Mouse (Mus musculus) hindbrain, embryonic 16.5 days (tissue): ENCODE measurements around the gene Htt. TPM values are rescaled to one million over a fixed set of nuclear protein-coding genes. Genes with fewer than 3 reads are reported as not detected.
A peak's percentile ranks its signal among the peaks of the same experiment; 100 is the strongest.

ENCODE experiments used
- ATAC-seq: fragments of 200-750 bp; cut with Nextera tagmentation; 2 replicates; pipeline ENCODE4 v1.8.0; 2017; ENCODE audit warnings: moderate TSS enrichment, moderate library complexity
- H3K27ac ChIP-seq: fragments of 300-500 bp; sonication (generic); 2 replicates; pipeline ENCODE4 v1.5.1; 2014; ENCODE audit warnings: low read depth, mild to moderate bottlenecking, control low read depth, low read length, moderate library complexity
- H3K27me3 ChIP-seq: fragments of 300-500 bp; sonication (generic); replicated peaks from 2 replicates; pipeline ENCODE4 v1.6.1; 2014; ENCODE audit warnings: low read length; ENCODE audit not compliant: control insufficient read depth, insufficient read depth
- H3K36me3 ChIP-seq: fragments of 300-500 bp; sonication (generic); 2 replicates; pipeline ENCODE4 v1.6.1; 2014; ENCODE audit warnings: mild to moderate bottlenecking, low read length, moderate library complexity, mixed read lengths; ENCODE audit not compliant: control insufficient read depth, insufficient read depth
- H3K4me1 ChIP-seq: fragments of 300-500 bp; sonication (generic); 2 replicates; pipeline ENCODE4 v1.6.1; 2014; ENCODE audit warnings: low read depth, low read length; ENCODE audit not compliant: control insufficient read depth, insufficient read depth
- H3K4me2 ChIP-seq: fragments of 300-500 bp; sonication (generic); 2 replicates; pipeline ENCODE4 v1.6.1; 2014; ENCODE audit warnings: mild to moderate bottlenecking, low read length, control low read depth, moderate library complexity
- H3K4me3 ChIP-seq: fragments of 300-500 bp; sonication (generic); 2 replicates; pipeline ENCODE4 v1.5.1; 2014; ENCODE audit warnings: mild to moderate bottlenecking, low read length, control low read depth, moderate library complexity
- H3K9ac ChIP-seq: fragments of 300-500 bp; sonication (generic); 2 replicates; pipeline ENCODE4 v1.6.1; 2014; ENCODE audit warnings: low read depth, mild to moderate bottlenecking, control low read depth, low read length, moderate library complexity
- H3K9me3 ChIP-seq: fragments of 300-500 bp; sonication (generic); 2 replicates; pipeline ENCODE4 v1.6.1; 2014; ENCODE audit warnings: mild to moderate bottlenecking, low read length, moderate library complexity; ENCODE audit not compliant: control insufficient read depth
- WGBS: fragments of 180-500 bp; shearing (Covaris S2); extraction: QIAGEN DNeasy Blood & Tissue Kit; methylation state at CpG from one replicate; pipeline ENCODE4 v1.1.7; 2014; 5-methylcytosine and 5-hydroxymethylcytosine counted together
- polyA plus RNA-seq: library from polyadenylated mRNA; unstranded; fragments of >200 nt; fragmentation: Nextera tagmentation; extraction: Ambion mirVana; gene quantifications from 2 replicates; pipeline ENCODE4 v1.2.1, GENCODE M21; 2015

Htt gene
- polyA plus RNA-seq, 1 experiment from 2014 or later = 11.9 TPM

- Histone ChIP-seq H3K4me3 (no peak overlapping the region), H3K9ac (no peak overlapping the region), H3K4me2 (no peak overlapping the region), H3K4me1 (peaks cover 6% of the 10 kb centered on the region), H3K27ac (no peak overlapping the region), H3K36me3 (peaks cover 7% of the 10 kb centered on the region), H3K27me3 (no peaks in the 10 kb centered on the region), H3K9me3 (no peaks in the 10 kb centered on the region)
- no peak for ATAC-seq
- WGBS = 92% methylated on average over 3 of the region's 3 CpGs
Measured at GRCm38 (mm10) chr5:34918785-34919184, 157.2 kb downstream of the Htt start.

DNA sequence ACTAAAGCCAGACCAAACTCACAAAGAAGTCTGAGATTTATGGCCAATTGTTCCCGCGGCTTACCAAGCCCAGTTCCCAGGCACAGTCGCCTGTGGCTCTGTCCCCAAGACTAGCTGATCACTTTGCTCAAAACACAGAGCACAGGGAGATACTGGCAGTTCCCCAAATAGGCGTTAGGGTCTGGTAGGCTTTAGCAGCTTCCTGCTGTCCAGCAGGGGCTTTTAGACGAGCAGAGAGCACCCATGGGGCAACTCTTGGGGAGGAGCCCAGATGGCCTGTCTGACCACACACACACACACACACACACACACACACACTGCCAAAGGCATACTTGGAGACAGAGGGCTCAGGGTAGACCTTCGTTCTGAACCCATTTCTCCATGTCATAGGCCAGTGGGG lies 161.0 kb downstream of the Htt start:
- no peak overlapping the region for H3K4me3 ChIP-seq
- H3K27ac ChIP-seq = no peak overlapping the region
- peaks cover 8% of the 10 kb centered on the region for H3K36me3 ChIP-seq
- H3K27me3 ChIP-seq = no peaks in the 10 kb centered on the region
- no peaks in the 10 kb centered on the region for H3K9me3 ChIP-seq
- H3K4me2 ChIP-seq = no peak overlapping the region
- 49% methylated on average over 6 of the region's 6 CpGs for WGBS
- H3K4me1 ChIP-seq = peaks cover under 1% of the 10 kb centered on the region; the same call in 1 of the 2 replicates
- H3K9ac ChIP-seq = no peak overlapping the region
- ATAC-seq = no peak

DNA sequence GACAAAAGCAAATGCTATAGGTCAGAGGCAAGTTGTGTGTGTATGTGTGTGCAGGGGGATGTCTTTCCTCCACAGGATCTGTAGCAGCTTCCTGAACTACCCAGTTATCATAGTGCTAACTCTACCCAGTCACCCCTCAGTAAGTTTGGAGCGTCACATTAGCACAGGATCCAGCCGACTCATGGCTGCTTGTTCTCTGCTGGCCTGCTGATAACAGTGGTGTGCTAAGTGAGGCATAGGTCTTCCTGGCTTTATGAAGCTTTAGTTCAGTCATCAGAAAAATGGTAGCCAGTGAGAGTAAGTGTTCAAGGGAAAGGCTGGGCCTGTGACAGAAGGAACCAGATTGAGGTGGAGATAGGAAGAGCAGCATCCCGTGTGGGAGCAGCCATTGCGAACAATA lies 162.4 kb downstream of the Htt start:
- Histone ChIP-seq H3K4me1 (no peaks in the 10 kb centered on the region), H3K9ac (no peak overlapping the region), H3K4me2 (no peak overlapping the region), H3K9me3 (no peaks in the 10 kb centered on the region), H3K4me3 (no peak overlapping the region), H3K27me3 (no peaks in the 10 kb centered on the region), H3K27ac (no peak overlapping the region), H3K36me3 (peaks cover 8% of the 10 kb centered on the region)
- 94% methylated on average over 4 of the region's 4 CpGs for WGBS
- ATAC-seq = no peak

- no peak for ATAC-seq
- no peak overlapping the region for H3K4me3 ChIP-seq
- no peaks in the 10 kb centered on the region for H3K9me3 ChIP-seq
- peaks cover 8% of the 10 kb centered on the region for H3K36me3 ChIP-seq
- no peak overlapping the region for H3K9ac ChIP-seq
- no peak overlapping the region for H3K27ac ChIP-seq
- H3K4me1 ChIP-seq = no peaks in the 10 kb centered on the region
- H3K27me3 ChIP-seq = no peaks in the 10 kb centered on the region
- no peak overlapping the region for H3K4me2 ChIP-seq
- WGBS = 90% methylated on average over 7 of the region's 7 CpGs
Measured at GRCm38 (mm10) chr5:34924519-34924918, 163.0 kb downstream of the Htt start.

GRCm38 (mm10) chr5:34927648-34928047 lies 166.1 kb downstream of the Htt start:
- Histone ChIP-seq H3K4me3 (no peak overlapping the region), H3K4me1 (peaks cover 6% of the 10 kb centered on the region), H3K27ac (no peak overlapping the region), H3K9ac (no peak overlapping the region), H3K4me2 (no peak overlapping the region), H3K36me3 (peaks cover 8% of the 10 kb centered on the region), H3K9me3 (no peaks in the 10 kb centered on the region), H3K27me3 (no peaks in the 10 kb centered on the region)
- ATAC-seq = no peak
- 88% methylated on average over 4 of the region's 4 CpGs for WGBS

DNA sequence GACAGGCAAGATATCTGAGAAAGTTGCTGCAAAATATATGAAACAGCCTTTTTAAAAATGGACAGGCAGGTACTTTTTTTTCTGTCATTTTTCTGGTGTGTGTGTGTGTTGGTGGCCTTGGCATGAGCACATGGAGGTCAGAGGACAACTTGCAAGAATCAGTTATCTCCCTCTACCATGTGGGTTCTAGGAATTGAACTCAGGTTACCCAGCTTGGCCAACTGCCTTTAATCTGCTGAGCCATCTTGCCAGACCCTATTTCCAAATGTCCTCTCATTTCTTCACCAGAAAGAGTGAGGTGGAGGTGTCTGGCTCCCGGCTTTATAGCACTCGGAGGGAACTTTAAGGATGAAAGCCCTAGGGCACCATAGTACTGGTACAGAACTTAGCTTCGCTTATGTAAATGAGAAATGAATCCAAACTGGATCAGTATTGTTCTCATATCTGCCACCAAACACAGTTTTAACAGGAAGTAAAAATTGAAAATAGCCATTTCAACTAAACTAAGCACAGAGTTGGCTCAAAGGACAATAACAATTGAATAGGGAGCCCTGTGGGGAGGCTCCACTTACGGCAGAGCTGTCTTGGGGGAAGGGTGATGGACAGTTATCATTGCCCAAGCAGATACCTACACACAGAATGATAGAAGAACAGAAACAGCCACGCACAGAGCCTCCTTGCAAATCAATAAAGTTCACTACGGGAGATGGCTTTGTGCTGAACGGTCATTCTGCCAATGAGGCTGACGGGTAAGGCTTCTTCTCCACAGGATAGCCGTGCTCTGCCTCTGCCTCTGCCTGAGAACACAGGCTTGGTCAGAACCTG lies 168.8 kb downstream of the Htt start:
- H3K4me3 ChIP-seq = no peak overlapping the region
- 54% methylated on average over 9 of the region's 9 CpGs for WGBS
- peak overlapping the region; percentile 21; the same call in 1 of the 2 replicates for H3K27ac ChIP-seq
- no peak overlapping the region for H3K9ac ChIP-seq
- no peak for ATAC-seq
- H3K27me3 ChIP-seq = no peaks in the 10 kb centered on the region
- H3K36me3 ChIP-seq = no peaks in the 10 kb centered on the region; the same call in 1 of the 2 replicates
- peaks cover 6% of the 10 kb centered on the region for H3K4me1 ChIP-seq
- no peaks in the 10 kb centered on the region for H3K9me3 ChIP-seq
- H3K4me2 ChIP-seq = no peak overlapping the region

- H3K27me3 ChIP-seq = no peaks in the 10 kb centered on the region
- peaks cover 6% of the 10 kb centered on the region for H3K4me1 ChIP-seq
- no peaks in the 10 kb centered on the region; the same call in 1 of the 2 replicates for H3K36me3 ChIP-seq
- H3K27ac ChIP-seq = peak overlapping the region; percentile 21; the same call in 1 of the 2 replicates
- H3K4me2 ChIP-seq = no peak overlapping the region
- H3K4me3 ChIP-seq = no peak overlapping the region
- no peaks in the 10 kb centered on the region for H3K9me3 ChIP-seq
- 65% methylated on average over 2 of the region's 2 CpGs for WGBS
- ATAC-seq = no peak
- H3K9ac ChIP-seq = no peak overlapping the region
Measured at GRCm38 (mm10) chr5:34931091-34931490, 169.6 kb downstream of the Htt start.

- H3K9me3 ChIP-seq = no peaks in the 10 kb centered on the region
- peaks cover 6% of the 10 kb centered on the region for H3K4me1 ChIP-seq
- peak overlapping the region; percentile 64 for H3K27ac ChIP-seq
- no peaks in the 10 kb centered on the region for H3K36me3 ChIP-seq
- H3K4me2 ChIP-seq = no peak overlapping the region
- H3K4me3 ChIP-seq = no peak overlapping the region
- WGBS = 40% methylated on average over 11 of the region's 11 CpGs
- H3K27me3 ChIP-seq = no peaks in the 10 kb centered on the region
- ATAC-seq = peak; percentile 69
- H3K9ac ChIP-seq = no peak overlapping the region
Measured at GRCm38 (mm10) chr5:34931516-34932457, 170.2 kb downstream of the Htt start.

GRCm38 (mm10) chr5:34932458-34932806 lies 170.9 kb downstream of the Htt start:
- ATAC-seq = no peak
- H3K4me1 ChIP-seq = peaks cover 6% of the 10 kb centered on the region
- no peak overlapping the region for H3K4me2 ChIP-seq
- no peaks in the 10 kb centered on the region for H3K36me3 ChIP-seq
- no peaks in the 10 kb centered on the region for H3K27me3 ChIP-seq
- H3K9ac ChIP-seq = no peak overlapping the region
- no peak overlapping the region for H3K4me3 ChIP-seq
- peak overlapping the region; percentile 64 for H3K27ac ChIP-seq
- no peaks in the 10 kb centered on the region for H3K9me3 ChIP-seq
- WGBS = 23% methylated on average over 4 of the region's 4 CpGs
